In genomic region chr2:76674725-76675427, GRCm38 (mm10) we compare ENCODE assay signal across 8 mouse cellular contexts. TPM values are rescaled to one million over a fixed set of nuclear protein-coding genes. Genes with fewer than 3 reads are reported as not detected.
DNase-seq lines count a peak whose midpoint lies in the region; ATAC-seq lines count a peak whose summit lies in the region.

TSS of gene Plekha3 (plus strand) at chr2:76675281.

- ATAC-seq in hindbrain, embryonic 12.5 days (ENCODE audit: low FRiP score): peak; percentile 78

- H3K9ac ChIP-seq in hindbrain, embryonic 12.5 days: peak within 1 kb of the TSS; percentile 92

- 4% methylated on average over 50 of the region's 52 CpGs for WGBS in hindbrain, embryonic 12.5 days

- H3K4me3 ChIP-seq in hindbrain, embryonic 12.5 days: peak within 1 kb of the TSS; percentile 67

- H3K9me3 ChIP-seq in hindbrain, embryonic 12.5 days (replicated peaks): no peaks in the 10 kb centered on the region

- DNase-seq in Muller cell, postnatal 12 days (ENCODE audit: inconsistent ontology term): peak; percentile 88
- DNase-seq in cerebellum, postnatal 14 days: peak; percentile 86 to 88
- DNase-seq in frontal cortex, postnatal 14 days (ENCODE audit: low spot score in 2 of 2): peak; percentile 70 to 79
- DNase-seq in layer of hippocampus, postnatal 14 days (ENCODE audit: low spot score in 2 of 2): peak; percentile 81 to 88
- DNase-seq in lung, postnatal 10 days: peak; percentile 92
- peak; percentile 71 for DNase-seq in ovary, postnatal 14 days (ENCODE audit: low spot score)
- peak; percentile 55 to 64 for DNase-seq in thymus, postnatal 10 days (ENCODE audit: low spot score in 2 of 2)

- H3K4me2 ChIP-seq in hindbrain, embryonic 12.5 days (replicated peaks): peak within 1 kb of the TSS; percentile 56

- peaks cover 18% of the 10 kb centered on the region for H3K4me1 ChIP-seq in hindbrain, embryonic 12.5 days

- H3K36me3 ChIP-seq in hindbrain, embryonic 12.5 days: no peaks in the 10 kb centered on the region

- H3K27me3 ChIP-seq in hindbrain, embryonic 12.5 days: no peaks in the 10 kb centered on the region

- peak within 1 kb of the TSS; percentile 87 for H3K27ac ChIP-seq in hindbrain, embryonic 12.5 days

RNA-seq across cellular contexts. Expression of gene Plekha3, which starts in this region (rescaled TPM):
- polyA plus RNA-seq in hindbrain, embryonic 12.5 days (2016; fragmentation: Nextera tagmentation; extraction: Ambion mirVana): 16.8 and 18.7 TPM in 2 replicates
- 10 to 100 TPM; 32.0 to 32.6 TPM for total RNA-seq in layer of hippocampus, postnatal 14 days (2021)

Comparison
In these comparisons a context has a peak if more than half of its experiments do, and no peak if none do; other contexts are left out.
1. Peak in every context shown above with its lines: DNase-seq, ATAC-seq, H3K4me3 ChIP-seq and H3K27ac ChIP-seq.